Mouse (Mus musculus) kidney, adult 2 months (tissue): ENCODE measurements around the gene Kcnip4.

Experiments
- CTCF ChIP-seq: fragments of 200-500 bp; conservative IDR thresholded peaks from 2 replicates; pipeline ENCODE4 v1.5.1; 2011; ENCODE audit warnings: low read depth, mild to moderate bottlenecking, control low read depth, low read length, moderate library complexity, mixed read lengths; ENCODE audit not compliant: insufficient read depth, insufficient read length
- POLR2A ChIP-seq: fragments of 200-500 bp; IDR thresholded peaks from one replicate; pipeline ENCODE4 v1.6.1; 2011; ENCODE audit warnings: low read depth, low read length, control low read depth

GRCm38 (mm10) chr5:49451295-49451694 is 73.4 kb downstream of the Kcnip4 start:
- TF ChIP-seq POLR2A (no peak), CTCF (no peak)
